Mouse (Mus musculus): Measurements from ENCODE around the gene B4galnt2. TPM values are rescaled to one million over a fixed set of nuclear protein-coding genes. Genes with fewer than 3 reads are reported as not detected.
A peak's percentile ranks its signal among the peaks of the same experiment; 100 is the strongest.

The B4galnt2 gene
- polyA plus RNA-seq, 1 experiment from 2014 or later, result 4.5 TPM

DNA sequence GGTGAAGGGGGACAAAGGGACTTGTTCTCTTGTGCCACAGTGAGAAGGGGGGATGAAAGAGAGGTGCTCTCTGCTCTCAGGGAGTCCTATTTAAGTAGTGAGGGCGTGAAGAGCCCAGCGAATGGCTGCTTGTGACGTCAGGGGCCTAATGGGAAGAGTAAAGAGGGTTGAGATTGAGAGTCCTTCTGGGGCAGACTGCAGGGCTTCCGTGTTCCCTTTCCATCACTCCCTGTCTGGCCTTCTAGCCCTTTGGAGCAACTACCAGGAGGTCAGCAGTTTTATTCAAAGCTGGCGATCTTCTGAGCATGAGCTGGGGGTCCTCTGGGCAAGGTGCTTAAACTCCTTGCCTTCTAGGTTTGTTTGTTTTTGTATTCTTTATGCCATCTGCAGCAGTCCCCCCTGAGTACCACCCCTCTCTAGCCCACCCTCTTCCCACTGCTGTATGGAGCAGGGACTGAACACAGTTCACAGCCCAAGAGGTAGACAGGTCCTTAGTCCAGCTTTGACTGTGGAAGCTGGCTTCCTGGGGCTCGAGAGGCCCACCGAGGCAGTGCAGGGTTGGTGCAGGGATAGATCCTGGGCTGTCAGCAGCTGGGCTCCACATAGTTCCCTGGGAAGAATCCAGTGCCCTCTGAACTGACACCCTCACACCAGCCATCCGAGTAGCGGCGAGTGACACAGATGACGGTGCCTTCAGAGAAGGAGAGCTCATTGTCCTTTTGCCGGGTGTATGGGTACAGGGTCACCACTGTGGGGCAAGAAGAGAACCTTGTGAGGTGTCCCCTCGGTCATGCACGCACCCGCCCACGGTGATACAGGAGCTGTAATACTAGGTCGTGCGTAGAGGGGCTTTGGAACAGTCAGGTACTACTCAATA lies 82.3 kb downstream of the B4galnt2 start:
- Histone ChIP-seq H3K4me2 (ENCODE audit: low read depth, low read length) (no peak overlapping the region), H3K27me3 (ENCODE audit: control insufficient read depth, insufficient read depth, low read length) (peaks cover 70% of the 10 kb centered on the region), H3K4me1 (ENCODE audit: control insufficient read depth, insufficient read depth, low read length) (peaks cover 42% of the 10 kb centered on the region), H3K9ac (ENCODE audit: low read length) (no peak overlapping the region), H3K9me3 (replicated peaks; ENCODE audit: control insufficient read depth, low read length) (no peaks in the 10 kb centered on the region), H3K4me3 (replicated peaks; ENCODE audit: low read length) (no peak overlapping the region), H3K36me3 (ENCODE audit: control insufficient read depth, insufficient read depth, low read length) (no peaks in the 10 kb centered on the region), H3K27ac (ENCODE audit: low read length) (no peak overlapping the region)
- 56% methylated on average over 18 of the region's 18 CpGs for whole genome bisulfite sequencing
- ATAC-seq (ENCODE audit: insufficient read depth, low FRiP score), result no peak

- Histone ChIP-seq H3K4me2 (ENCODE audit: low read depth, low read length) (peak overlapping the region; percentile 52; the same call in 1 of the 2 replicates), H3K4me3 (replicated peaks; ENCODE audit: low read length) (peak overlapping the region; percentile 38), H3K4me1 (ENCODE audit: control insufficient read depth, insufficient read depth, low read length) (peaks cover 36% of the 10 kb centered on the region), H3K36me3 (ENCODE audit: control insufficient read depth, insufficient read depth, low read length) (no peaks in the 10 kb centered on the region), H3K27me3 (ENCODE audit: control insufficient read depth, insufficient read depth, low read length) (peaks cover 73% of the 10 kb centered on the region), H3K9ac (ENCODE audit: low read length) (no peak overlapping the region), H3K27ac (ENCODE audit: low read length) (no peak overlapping the region), H3K9me3 (replicated peaks; ENCODE audit: control insufficient read depth, low read length) (no peaks in the 10 kb centered on the region)
- no peak for ATAC-seq (ENCODE audit: insufficient read depth, low FRiP score)
- WGBS, result 7% methylated on average over 14 of the region's 15 CpGs
Observed at GRCm38 (mm10) chr11:95831641-95832040, 83.0 kb downstream of the B4galnt2 start.

- WGBS, result 7% methylated on average over 10 of the region's 10 CpGs
- H3K4me2 ChIP-seq (ENCODE audit: low read depth, low read length), result peak overlapping the region; percentile 52
- H3K4me1 ChIP-seq (ENCODE audit: control insufficient read depth, insufficient read depth, low read length), result peaks cover 36% of the 10 kb centered on the region
- H3K27ac ChIP-seq (ENCODE audit: low read length), result no peak overlapping the region
- peaks cover 74% of the 10 kb centered on the region for H3K27me3 ChIP-seq (ENCODE audit: control insufficient read depth, insufficient read depth, low read length)
- ATAC-seq (ENCODE audit: insufficient read depth, low FRiP score), result no peak
- no peaks in the 10 kb centered on the region for H3K36me3 ChIP-seq (ENCODE audit: control insufficient read depth, insufficient read depth, low read length)
- peak overlapping the region; percentile 45; the same call in 1 of the 2 replicates for H3K9ac ChIP-seq (ENCODE audit: low read length)
- no peaks in the 10 kb centered on the region for H3K9me3 ChIP-seq (replicated peaks; ENCODE audit: control insufficient read depth, low read length)
- H3K4me3 ChIP-seq (replicated peaks; ENCODE audit: low read length), result peak overlapping the region; percentile 38
Observed at GRCm38 (mm10) chr11:95831276-95831619, 83.4 kb downstream of the B4galnt2 start.

GRCm38 (mm10) chr11:95830411-95831275 lies 84.0 kb downstream of the B4galnt2 start:
- Histone ChIP-seq H3K27me3 (ENCODE audit: control insufficient read depth, insufficient read depth, low read length) (peaks cover 74% of the 10 kb centered on the region), H3K4me1 (ENCODE audit: control insufficient read depth, insufficient read depth, low read length) (peaks cover 31% of the 10 kb centered on the region), H3K27ac (ENCODE audit: low read length) (no peak overlapping the region), H3K9ac (ENCODE audit: low read length) (peak overlapping the region; percentile 45), H3K4me2 (ENCODE audit: low read depth, low read length) (peak overlapping the region; percentile 52), H3K4me3 (replicated peaks; ENCODE audit: low read length) (peak overlapping the region; percentile 38), H3K36me3 (ENCODE audit: control insufficient read depth, insufficient read depth, low read length) (no peaks in the 10 kb centered on the region), H3K9me3 (replicated peaks; ENCODE audit: control insufficient read depth, low read length) (no peaks in the 10 kb centered on the region)
- 3% methylated on average over 80 of the region's 80 CpGs for WGBS
- ATAC-seq (ENCODE audit: insufficient read depth, low FRiP score), result no peak

- H3K9ac ChIP-seq (ENCODE audit: low read length), result no peak overlapping the region
- H3K4me1 ChIP-seq (ENCODE audit: control insufficient read depth, insufficient read depth, low read length), result peaks cover 22% of the 10 kb centered on the region
- no peaks in the 10 kb centered on the region for H3K36me3 ChIP-seq (ENCODE audit: control insufficient read depth, insufficient read depth, low read length)
- no peaks in the 10 kb centered on the region for H3K9me3 ChIP-seq (replicated peaks; ENCODE audit: control insufficient read depth, low read length)
- no peak for ATAC-seq (ENCODE audit: insufficient read depth, low FRiP score)
- no peak overlapping the region for H3K4me3 ChIP-seq (replicated peaks; ENCODE audit: low read length)
- H3K4me2 ChIP-seq (ENCODE audit: low read depth, low read length), result no peak overlapping the region
- 40% methylated on average over 4 of the region's 4 CpGs for WGBS
- peaks cover 72% of the 10 kb centered on the region for H3K27me3 ChIP-seq (ENCODE audit: control insufficient read depth, insufficient read depth, low read length)
- H3K27ac ChIP-seq (ENCODE audit: low read length), result no peak overlapping the region
Observed at GRCm38 (mm10) chr11:95829526-95830050, 85.1 kb downstream of the B4galnt2 start.

- H3K9me3 ChIP-seq (replicated peaks; ENCODE audit: control insufficient read depth, low read length), result no peaks in the 10 kb centered on the region
- H3K4me1 ChIP-seq (ENCODE audit: control insufficient read depth, insufficient read depth, low read length), result peaks cover 21% of the 10 kb centered on the region
- H3K4me3 ChIP-seq (replicated peaks; ENCODE audit: low read length), result no peak overlapping the region
- 70% methylated on average over 11 of the region's 11 CpGs for WGBS
- no peak overlapping the region for H3K4me2 ChIP-seq (ENCODE audit: low read depth, low read length)
- ATAC-seq (ENCODE audit: insufficient read depth, low FRiP score), result no peak
- H3K27ac ChIP-seq (ENCODE audit: low read length), result no peak overlapping the region
- H3K9ac ChIP-seq (ENCODE audit: low read length), result no peak overlapping the region
- no peaks in the 10 kb centered on the region for H3K36me3 ChIP-seq (ENCODE audit: control insufficient read depth, insufficient read depth, low read length)
- H3K27me3 ChIP-seq (ENCODE audit: control insufficient read depth, insufficient read depth, low read length), result peaks cover 60% of the 10 kb centered on the region
Observed at GRCm38 (mm10) chr11:95828181-95828964, 86.3 kb downstream of the B4galnt2 start.

- peaks cover 56% of the 10 kb centered on the region for H3K27me3 ChIP-seq (ENCODE audit: control insufficient read depth, insufficient read depth, low read length)
- H3K4me2 ChIP-seq (ENCODE audit: low read depth, low read length), result no peak overlapping the region
- no peaks in the 10 kb centered on the region for H3K9me3 ChIP-seq (replicated peaks; ENCODE audit: control insufficient read depth, low read length)
- no peak overlapping the region for H3K4me3 ChIP-seq (replicated peaks; ENCODE audit: low read length)
- no peak overlapping the region for H3K27ac ChIP-seq (ENCODE audit: low read length)
- H3K4me1 ChIP-seq (ENCODE audit: control insufficient read depth, insufficient read depth, low read length), result peaks cover 21% of the 10 kb centered on the region
- no peak for ATAC-seq (ENCODE audit: insufficient read depth, low FRiP score)
- 15% methylated on average over 3 of the region's 3 CpGs for WGBS
- no peaks in the 10 kb centered on the region for H3K36me3 ChIP-seq (ENCODE audit: control insufficient read depth, insufficient read depth, low read length)
- H3K9ac ChIP-seq (ENCODE audit: low read length), result no peak overlapping the region
Observed at GRCm38 (mm10) chr11:95827464-95828085, 87.1 kb downstream of the B4galnt2 start.

GRCm38 (mm10) chr11:95827168-95827447 lies 87.6 kb downstream of the B4galnt2 start:
- Histone ChIP-seq H3K9me3 (replicated peaks; ENCODE audit: control insufficient read depth, low read length) (no peaks in the 10 kb centered on the region), H3K4me3 (replicated peaks; ENCODE audit: low read length) (no peak overlapping the region), H3K27me3 (ENCODE audit: control insufficient read depth, insufficient read depth, low read length) (peaks cover 51% of the 10 kb centered on the region), H3K4me2 (ENCODE audit: low read depth, low read length) (no peak overlapping the region), H3K4me1 (ENCODE audit: control insufficient read depth, insufficient read depth, low read length) (peaks cover 21% of the 10 kb centered on the region), H3K9ac (ENCODE audit: low read length) (no peak overlapping the region), H3K27ac (ENCODE audit: low read length) (no peak overlapping the region), H3K36me3 (ENCODE audit: control insufficient read depth, insufficient read depth, low read length) (no peaks in the 10 kb centered on the region)
- no peak for ATAC-seq (ENCODE audit: insufficient read depth, low FRiP score)
- WGBS, result 13% methylated on average over 3 of the region's 3 CpGs
